Mouse (Mus musculus) bone marrow macrophage, adult 2 months (primary cell): ENCODE measurements at regions not wholly inside any gene's neighbourhood (a gene's known extent, or its start where the extent isn't known, plus 50 kb on each side); places are given as distances from the start of the nearest gene placed in this dataset.

Experiments used
- CTCF ChIP-seq: IDR thresholded peaks from 2 replicates; pipeline ENCODE4 v1.5.1; 2012; ENCODE audit warnings: low read depth, mild to moderate bottlenecking, low read length, moderate library complexity
- POLR2A ChIP-seq: IDR thresholded peaks from 2 replicates; pipeline ENCODE4 v1.6.1; 2012; ENCODE audit warnings: mild to moderate bottlenecking, low read depth, low read length, borderline replicate concordance

DNA sequence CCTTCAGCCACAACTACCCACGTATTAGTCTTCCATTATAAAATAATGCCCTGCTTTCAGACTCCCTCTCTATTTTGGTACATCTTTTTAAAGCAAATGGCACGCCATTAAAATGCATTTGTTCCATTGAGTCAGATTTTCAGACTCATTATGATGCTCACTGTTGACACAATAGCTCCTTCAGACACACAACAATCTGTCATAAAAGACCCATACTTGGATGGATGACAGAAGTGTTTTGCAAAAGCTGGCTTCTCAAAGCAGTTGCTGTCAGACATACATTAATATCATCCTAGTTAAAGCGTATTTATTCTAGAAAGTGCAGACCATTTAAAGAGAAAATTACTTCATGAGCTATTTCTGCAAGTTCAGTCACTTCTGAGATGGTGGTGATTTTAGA lies 106.0 kb downstream of the Sox4 start:
- no peak for TF ChIP-seq CTCF
- TF ChIP-seq POLR2A, result no peak
